Mouse (Mus musculus) cortical plate, adult 2 months (tissue): ENCODE results near the gene Plcb2.

ENCODE experiments used
- CTCF ChIP-seq: fragments of 200-500 bp; IDR thresholded peaks from 2 replicates; pipeline ENCODE4 v1.5.1; 2011; ENCODE audit warnings: mild to moderate bottlenecking, control low read depth, low read length; ENCODE audit not compliant: insufficient read depth; ENCODE audit errors: extremely low read depth
- POLR2A ChIP-seq: fragments of 200-500 bp; IDR thresholded peaks from 2 replicates; pipeline ENCODE4 v1.6.1; 2011; ENCODE audit warnings: mild to moderate bottlenecking, low read length, control low read depth; ENCODE audit not compliant: insufficient read depth; ENCODE audit errors: extremely low read depth

- no peak for TF ChIP-seq CTCF
- peak; percentile 21; the same call in 1 of the 2 replicates for TF ChIP-seq POLR2A
These were observed 68.2 kb downstream of the Plcb2 start for GRCm38 (mm10) chr2:118659998-118660452.
